Mouse (Mus musculus) forebrain, embryonic 12.5 days (tissue): ENCODE measurements around the gene 4930432K21Rik. TPM values are rescaled to one million over a fixed set of nuclear protein-coding genes. Genes with fewer than 3 reads are reported as not detected.

Source experiments
- ATAC-seq: fragments of 200-750 bp; cut with Nextera tagmentation; 2 replicates; pipeline ENCODE4 v1.8.0; 2017; ENCODE audit warnings: moderate TSS enrichment; ENCODE audit not compliant: low FRiP score
- H3K27ac ChIP-seq: fragments of 300-500 bp; sonication (generic); 2 replicates; pipeline ENCODE4 v1.5.1; 2016; ENCODE audit warnings: mild to moderate bottlenecking
- H3K27me3 ChIP-seq: fragments of 300-500 bp; sonication (generic); 2 replicates; pipeline ENCODE4 v1.6.1; 2016; ENCODE audit warnings: mild to moderate bottlenecking
- H3K36me3 ChIP-seq: fragments of 300-500 bp; sonication (generic); replicated peaks from 2 replicates; pipeline ENCODE4 v1.6.1; 2016; ENCODE audit warnings: mild to moderate bottlenecking
- H3K4me1 ChIP-seq: fragments of 300-500 bp; sonication (generic); 2 replicates; pipeline ENCODE4 v1.6.1; 2016
- H3K4me2 ChIP-seq: fragments of 300-500 bp; sonication (generic); 2 replicates; pipeline ENCODE4 v1.6.1; 2016; ENCODE audit warnings: mild to moderate bottlenecking, moderate library complexity
- H3K4me3 ChIP-seq: fragments of 300-500 bp; sonication (generic); replicated peaks from 2 replicates; pipeline ENCODE4 v1.5.1; 2016; ENCODE audit warnings: mild to moderate bottlenecking
- H3K9ac ChIP-seq: fragments of 300-500 bp; sonication (generic); 2 replicates; pipeline ENCODE4 v1.6.1; 2016; ENCODE audit warnings: mild to moderate bottlenecking
- H3K9me3 ChIP-seq: fragments of 300-500 bp; sonication (generic); 2 replicates; pipeline ENCODE4 v1.6.1; 2016
- WGBS: fragments of 180-500 bp; shearing (Covaris S2); methylation state at CpG from one replicate; pipeline ENCODE4 v1.1.7; 2016; 5-methylcytosine and 5-hydroxymethylcytosine counted together
- polyA plus RNA-seq: library from polyadenylated mRNA; unstranded; fragments of >200 nt; fragmentation: Nextera tagmentation; extraction: Ambion mirVana; gene quantifications from 2 replicates; pipeline ENCODE4 v1.2.1, GENCODE M21; 2016

The 4930432K21Rik gene
- polyA plus RNA-seq, result 2.1 and 2.3 TPM in 2 replicates

GRCm38 (mm10) chr8:84147769-84148530, at the start of gene 4930432K21Rik, which contains the start of gene Cc2d1a:
Gene 4930432K21Rik, plus strand, starts transcription at chr8:84148025.
Gene Cc2d1a, minus strand, starts transcription at chr8:84147936.
- 18% methylated on average over 49 of the region's 49 CpGs for WGBS
- Histone ChIP-seq H3K9ac (peak within 1 kb of the TSS; percentile 74), H3K4me2 (peak within 1 kb of the TSS; percentile 91), H3K4me3 (peak within 1 kb of the TSS; percentile 74), H3K27me3 (no peaks in the 10 kb centered on the region; the same call in 1 of the 2 replicates), H3K27ac (no peak within 1 kb of the TSS), H3K9me3 (no peaks in the 10 kb centered on the region), H3K4me1 (peaks cover 24% of the 10 kb centered on the region), H3K36me3 (peaks cover 23% of the 10 kb centered on the region)
- peak; percentile 95 for ATAC-seq

- H3K27me3 ChIP-seq, result no peaks in the 10 kb centered on the region
- H3K9ac ChIP-seq, result no peak overlapping the region
- no peaks in the 10 kb centered on the region for H3K9me3 ChIP-seq
- WGBS, result 95% methylated on average over 7 of the region's 7 CpGs
- no peak for ATAC-seq
- H3K4me1 ChIP-seq, result peaks cover 21% of the 10 kb centered on the region
- H3K36me3 ChIP-seq, result peaks cover 86% of the 10 kb centered on the region
- H3K27ac ChIP-seq, result no peak overlapping the region
- H3K4me3 ChIP-seq, result no peak overlapping the region
- H3K4me2 ChIP-seq, result no peak overlapping the region
Measured at GRCm38 (mm10) chr8:84098376-84098775, 49.4 kb upstream of the 4930432K21Rik start.

GRCm38 (mm10) chr8:84101476-84102270, 46.2 kb upstream of the 4930432K21Rik start:
- ATAC-seq, result no peak
- Histone ChIP-seq H3K27me3 (no peaks in the 10 kb centered on the region), H3K36me3 (peaks cover 53% of the 10 kb centered on the region), H3K4me1 (peaks cover 38% of the 10 kb centered on the region), H3K27ac (no peak overlapping the region), H3K9me3 (no peaks in the 10 kb centered on the region), H3K9ac (no peak overlapping the region), H3K4me3 (no peak overlapping the region), H3K4me2 (no peak overlapping the region)
- WGBS, result 95% methylated on average over 25 of the region's 25 CpGs

GRCm38 (mm10) chr8:84103601-84104000, 44.2 kb upstream of the 4930432K21Rik start:
- H3K9ac ChIP-seq, result peak overlapping the region; percentile 80
- H3K27ac ChIP-seq, result peak overlapping the region; percentile 93
- peak overlapping the region; percentile 74 for H3K4me3 ChIP-seq
- 0 out of 2 replicates have a peak, but pooled peaks cover 4% of the 10 kb centered on the region for H3K9me3 ChIP-seq
- WGBS, result 67% methylated on average over 3 of the region's 3 CpGs
- peak overlapping the region; percentile 86 for H3K4me2 ChIP-seq
- ATAC-seq, result no peak
- peaks cover 38% of the 10 kb centered on the region for H3K4me1 ChIP-seq
- peaks cover 34% of the 10 kb centered on the region for H3K36me3 ChIP-seq
- no peaks in the 10 kb centered on the region for H3K27me3 ChIP-seq

GRCm38 (mm10) chr8:84104221-84104620, 43.6 kb upstream of the 4930432K21Rik start:
- 0 out of 2 replicates have a peak, but pooled peaks cover 4% of the 10 kb centered on the region for H3K9me3 ChIP-seq
- no peaks in the 10 kb centered on the region for H3K27me3 ChIP-seq
- H3K36me3 ChIP-seq, result peaks cover 28% of the 10 kb centered on the region
- peak overlapping the region; percentile 93 for H3K27ac ChIP-seq
- H3K9ac ChIP-seq, result peak overlapping the region; percentile 80
- H3K4me2 ChIP-seq, result peak overlapping the region; percentile 86
- H3K4me3 ChIP-seq, result peak overlapping the region; percentile 74
- under 1% methylated on average over 27 of the region's 29 CpGs for WGBS
- ATAC-seq, result peak; percentile 81
- H3K4me1 ChIP-seq, result peaks cover 38% of the 10 kb centered on the region

GRCm38 (mm10) chr8:84104697-84105609, 42.9 kb upstream of the 4930432K21Rik start, which contains the start of gene Dcaf15:
Gene Dcaf15, minus strand, starts transcription at chr8:84104768.
- Histone ChIP-seq H3K4me3 (peak within 1 kb of the TSS; percentile 74), H3K9ac (peak within 1 kb of the TSS; percentile 80), H3K27ac (peak within 1 kb of the TSS; percentile 93), H3K9me3 (0 out of 2 replicates have a peak, but pooled peaks cover 4% of the 10 kb centered on the region), H3K4me2 (peak within 1 kb of the TSS; percentile 86), H3K4me1 (peaks cover 38% of the 10 kb centered on the region), H3K36me3 (peaks cover 21% of the 10 kb centered on the region), H3K27me3 (no peaks in the 10 kb centered on the region)
- 6% methylated on average over 42 of the region's 42 CpGs for whole genome bisulfite sequencing
- ATAC-seq, result peak; percentile 96

- H3K27ac ChIP-seq, result no peak overlapping the region
- peaks cover 16% of the 10 kb centered on the region for H3K36me3 ChIP-seq
- ATAC-seq, result no peak
- H3K9ac ChIP-seq, result no peak overlapping the region
- 0 out of 2 replicates have a peak, but pooled peaks cover 4% of the 10 kb centered on the region for H3K9me3 ChIP-seq
- H3K27me3 ChIP-seq, result no peaks in the 10 kb centered on the region
- H3K4me3 ChIP-seq, result no peak overlapping the region
- 81% methylated on average over 2 of the region's 2 CpGs for WGBS
- peak overlapping the region; percentile 53; the same call in 1 of the 2 replicates for H3K4me2 ChIP-seq
- H3K4me1 ChIP-seq, result peaks cover 38% of the 10 kb centered on the region
Measured at GRCm38 (mm10) chr8:84105676-84106075, 42.1 kb upstream of the 4930432K21Rik start.

- Histone ChIP-seq H3K4me1 (peaks cover 35% of the 10 kb centered on the region), H3K4me2 (no peak overlapping the region), H3K4me3 (no peak overlapping the region), H3K9me3 (0 out of 2 replicates have a peak, but pooled peaks cover 4% of the 10 kb centered on the region), H3K27ac (no peak overlapping the region), H3K27me3 (no peaks in the 10 kb centered on the region), H3K9ac (no peak overlapping the region), H3K36me3 (peaks cover 12% of the 10 kb centered on the region)
- WGBS, result 92% methylated on average over 6 of the region's 6 CpGs
- ATAC-seq, result no peak
Measured at GRCm38 (mm10) chr8:84106216-84107040, 41.4 kb upstream of the 4930432K21Rik start.

- H3K27me3 ChIP-seq, result no peaks in the 10 kb centered on the region
- H3K4me2 ChIP-seq, result no peak overlapping the region
- no peak for ATAC-seq
Measured at GRCm38 (mm10) chr8:84115646-84116045, 32.2 kb upstream of the 4930432K21Rik start.

GRCm38 (mm10) chr8:84122151-84122550, 25.7 kb upstream of the 4930432K21Rik start:
- no peak overlapping the region for H3K4me3 ChIP-seq
- ATAC-seq, result no peak
- H3K4me1 ChIP-seq, result no peaks in the 10 kb centered on the region
- 0 out of 2 replicates have a peak, but pooled peaks cover 4% of the 10 kb centered on the region for H3K9me3 ChIP-seq
- no peaks in the 10 kb centered on the region for H3K36me3 ChIP-seq
- no peak overlapping the region for H3K27ac ChIP-seq
- no peak overlapping the region for H3K4me2 ChIP-seq
- no peaks in the 10 kb centered on the region for H3K27me3 ChIP-seq
- 86% methylated on average over 3 of the region's 3 CpGs for WGBS
- H3K9ac ChIP-seq, result no peak overlapping the region

More at GRCm38 (mm10) chr8:84115646-84116045, 32.2 kb upstream of the 4930432K21Rik start:
- 0 out of 2 replicates have a peak, but pooled peaks cover 4% of the 10 kb centered on the region for H3K9me3 ChIP-seq
- H3K4me3 ChIP-seq, result no peak overlapping the region
- H3K27ac ChIP-seq, result no peak overlapping the region
- H3K9ac ChIP-seq, result no peak overlapping the region
- WGBS, result 88% methylated on average over 6 of the region's 6 CpGs
- no peaks in the 10 kb centered on the region for H3K36me3 ChIP-seq
- H3K4me1 ChIP-seq, result no peaks in the 10 kb centered on the region
